Mouse (Mus musculus): ENCODE results near the gene Atxn1.

Atxn1 gene

GRCm38 (mm10) chr13:45853691-45854090, 111.1 kb downstream of the Atxn1 start:
- in situ Hi-C loops (cut with MboI; ENCODE audit: low pct_unique_long_range_greater_than_20kb in 1 of 2, low sequenced_read_pairs in 2 of 2, unreplicated experiment in 1 of 2): no loop called here

GRCm38 (mm10) chr13:45852288-45852687, 112.5 kb downstream of the Atxn1 start:
- in situ Hi-C loops (cut with MboI; ENCODE audit: low pct_unique_long_range_greater_than_20kb in 1 of 2, low sequenced_read_pairs in 2 of 2, unreplicated experiment in 1 of 2): no loop called here

- in situ Hi-C loops (cut with MboI; ENCODE audit: low pct_unique_long_range_greater_than_20kb in 1 of 2, low sequenced_read_pairs in 2 of 2, unreplicated experiment in 1 of 2): no loop called here
These were observed 113.1 kb downstream of the Atxn1 start for GRCm38 (mm10) chr13:45851746-45852145.

- in situ Hi-C loops (cut with MboI; ENCODE audit: low pct_unique_long_range_greater_than_20kb in 1 of 2, low sequenced_read_pairs in 2 of 2, unreplicated experiment in 1 of 2): no loop called here
These were observed 113.7 kb downstream of the Atxn1 start for GRCm38 (mm10) chr13:45851156-45851555.

- in situ Hi-C loops (cut with MboI; ENCODE audit: low pct_unique_long_range_greater_than_20kb in 1 of 2, low sequenced_read_pairs in 2 of 2, unreplicated experiment in 1 of 2): no loop called here
These were observed 114.4 kb downstream of the Atxn1 start for GRCm38 (mm10) chr13:45850181-45850974.

GRCm38 (mm10) chr13:45849145-45850023, 115.4 kb downstream of the Atxn1 start:
- in situ Hi-C loops (cut with MboI; ENCODE audit: low pct_unique_long_range_greater_than_20kb in 1 of 2, low sequenced_read_pairs in 2 of 2, unreplicated experiment in 1 of 2): no loop called here

- in situ Hi-C loops (cut with MboI; ENCODE audit: low pct_unique_long_range_greater_than_20kb in 1 of 2, low sequenced_read_pairs in 2 of 2, unreplicated experiment in 1 of 2): no loop called here
These were observed 122.2 kb downstream of the Atxn1 start for GRCm38 (mm10) chr13:45842511-45843055.

GRCm38 (mm10) chr13:45839901-45840300, 124.9 kb downstream of the Atxn1 start:
- in situ Hi-C loops (cut with MboI; ENCODE audit: low pct_unique_long_range_greater_than_20kb in 1 of 2, low sequenced_read_pairs in 2 of 2, unreplicated experiment in 1 of 2): no loop called here

GRCm38 (mm10) chr13:45837609-45838220, 127.1 kb downstream of the Atxn1 start:
- in situ Hi-C loops (cut with MboI; ENCODE audit: low pct_unique_long_range_greater_than_20kb in 1 of 2, low sequenced_read_pairs in 2 of 2, unreplicated experiment in 1 of 2): no loop called here

GRCm38 (mm10) chr13:45836377-45837054, 128.3 kb downstream of the Atxn1 start:
- in situ Hi-C loops (cut with MboI; ENCODE audit: low pct_unique_long_range_greater_than_20kb in 1 of 2, low sequenced_read_pairs in 2 of 2, unreplicated experiment in 1 of 2): no loop called here

- in situ Hi-C loops (cut with MboI; ENCODE audit: low pct_unique_long_range_greater_than_20kb in 1 of 2, low sequenced_read_pairs in 2 of 2, unreplicated experiment in 1 of 2): no loop called here
These were observed 130.5 kb downstream of the Atxn1 start for GRCm38 (mm10) chr13:45834300-45834699.

- in situ Hi-C loops (cut with MboI; ENCODE audit: low pct_unique_long_range_greater_than_20kb in 1 of 2, low sequenced_read_pairs in 2 of 2, unreplicated experiment in 1 of 2): no loop called here
These were observed 132.0 kb downstream of the Atxn1 start for GRCm38 (mm10) chr13:45832695-45833350.

- in situ Hi-C loops (cut with MboI; ENCODE audit: low pct_unique_long_range_greater_than_20kb in 1 of 2, low sequenced_read_pairs in 2 of 2, unreplicated experiment in 1 of 2): no loop called here
These were observed 135.4 kb downstream of the Atxn1 start for GRCm38 (mm10) chr13:45829341-45829936.

- in situ Hi-C loops (cut with MboI; ENCODE audit: low pct_unique_long_range_greater_than_20kb in 1 of 2, low sequenced_read_pairs in 2 of 2, unreplicated experiment in 1 of 2): no loop called here
These were observed 136.8 kb downstream of the Atxn1 start for GRCm38 (mm10) chr13:45828035-45828434.

GRCm38 (mm10) chr13:45827619-45828018, 137.2 kb downstream of the Atxn1 start:
- in situ Hi-C loops (cut with MboI; ENCODE audit: low pct_unique_long_range_greater_than_20kb in 1 of 2, low sequenced_read_pairs in 2 of 2, unreplicated experiment in 1 of 2): no loop called here

- in situ Hi-C loops (cut with MboI; ENCODE audit: low pct_unique_long_range_greater_than_20kb in 1 of 2, low sequenced_read_pairs in 2 of 2, unreplicated experiment in 1 of 2): no loop called here
These were observed 137.7 kb downstream of the Atxn1 start for GRCm38 (mm10) chr13:45827046-45827596.

GRCm38 (mm10) chr13:45822491-45822829, 142.3 kb downstream of the Atxn1 start:
- in situ Hi-C loops (cut with MboI; ENCODE audit: low pct_unique_long_range_greater_than_20kb in 1 of 2, low sequenced_read_pairs in 2 of 2, unreplicated experiment in 1 of 2): no loop called here
